Mouse (Mus musculus) naive thymus-derived CD4-positive, alpha-beta T cell, adult 2 months (primary cell): ENCODE measurements around the gene Zfp444.

Source experiments
- DNase-seq: peaks from one replicate; pipeline ENCODE4 v3.0.0-alpha.2; 2011; ENCODE audit warnings: low read depth

Gene Zfp444

GRCm38 (mm10) chr7:6172006-6172649 is at the start of gene Zfp444:
Zfp444 (plus strand) TSS chr7:6172226.
- DNase-seq = peak; percentile 95

DNA sequence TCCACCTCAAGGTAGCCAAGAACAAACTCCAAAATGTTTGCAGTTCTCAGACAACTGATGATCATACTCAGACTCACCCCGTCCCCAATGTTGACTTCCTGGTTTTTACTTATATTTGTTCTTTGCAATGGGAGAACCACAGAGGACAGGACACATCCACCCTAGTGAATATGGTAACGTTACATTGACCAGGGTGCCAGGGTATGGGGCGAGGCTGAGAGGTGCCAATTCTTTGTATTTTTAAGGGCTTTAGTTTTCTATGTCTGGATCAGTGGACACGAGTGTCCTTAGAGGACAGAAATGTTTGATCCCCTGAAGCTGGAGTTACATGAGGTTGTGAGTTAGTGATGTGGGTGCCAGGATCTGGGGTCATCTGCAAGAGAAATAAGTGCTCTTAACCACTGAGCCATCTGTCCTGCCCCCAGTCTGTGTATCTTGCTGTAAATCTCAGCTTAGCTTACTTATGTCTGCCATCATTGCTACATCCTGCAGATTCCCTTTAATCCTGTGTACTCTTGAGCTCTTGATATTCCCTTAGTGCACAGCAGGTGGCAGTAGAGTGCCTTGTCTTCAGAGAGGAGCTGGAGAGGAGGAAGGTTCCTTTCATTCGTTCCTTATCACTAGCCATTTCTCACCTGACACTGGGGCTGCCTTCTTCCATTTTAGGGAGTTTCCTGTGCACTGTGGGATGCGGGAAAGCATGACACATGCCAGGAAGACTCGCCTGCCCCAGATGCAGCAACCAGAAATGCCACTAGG is 45.2 kb upstream of the Zfp444 start:
- DNase-seq = peak; percentile 91

GRCm38 (mm10) chr7:6130346-6130745 is 41.7 kb upstream of the Zfp444 start:
- no peak for DNase-seq

DNA sequence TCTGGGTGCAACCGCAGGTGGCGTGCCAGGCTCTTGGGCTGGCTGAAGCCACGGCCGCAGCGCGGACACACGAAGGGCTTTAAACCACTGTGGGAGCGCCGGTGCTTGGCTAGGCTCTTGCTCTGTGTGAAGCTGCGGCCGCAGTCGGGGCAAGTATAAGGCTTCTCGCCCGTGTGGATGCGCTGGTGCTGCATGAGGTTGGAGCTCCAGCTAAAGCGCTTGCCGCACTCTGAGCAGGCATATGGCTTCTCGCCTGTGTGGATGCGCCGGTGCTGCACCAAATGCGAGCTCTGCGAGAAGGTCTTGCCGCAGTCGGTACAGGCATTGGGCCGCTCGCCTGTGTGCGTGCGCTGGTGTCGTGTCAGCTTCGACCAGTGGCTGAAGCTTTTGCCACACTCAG is 39.4 kb upstream of the Zfp444 start:
- DNase-seq = no peak

GRCm38 (mm10) chr7:6136497-6136896 is 35.5 kb upstream of the Zfp444 start:
- DNase-seq = no peak

DNA sequence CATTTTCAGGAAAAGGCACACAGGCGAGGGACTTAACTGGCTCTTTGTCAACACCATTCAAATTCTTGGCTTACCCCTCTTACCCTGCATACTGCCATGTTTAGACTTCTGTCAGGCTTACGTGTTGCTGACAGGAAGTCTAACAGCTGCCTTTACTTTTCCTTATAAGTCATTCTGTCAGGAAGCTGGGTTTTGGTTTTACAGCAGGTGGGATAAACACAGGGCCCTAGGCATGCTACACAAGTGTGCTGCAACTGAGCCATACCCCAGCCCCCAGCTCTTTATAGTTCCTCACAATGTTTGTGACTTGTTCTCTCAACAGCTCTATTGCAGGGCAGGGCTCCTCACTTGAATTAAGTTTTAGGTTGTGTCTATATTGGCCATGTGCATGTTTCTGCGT is 32.7 kb upstream of the Zfp444 start:
- no peak for DNase-seq

- no peak for DNase-seq
These were observed 28.0 kb upstream of the Zfp444 start for GRCm38 (mm10) chr7:6143991-6144531.

DNA sequence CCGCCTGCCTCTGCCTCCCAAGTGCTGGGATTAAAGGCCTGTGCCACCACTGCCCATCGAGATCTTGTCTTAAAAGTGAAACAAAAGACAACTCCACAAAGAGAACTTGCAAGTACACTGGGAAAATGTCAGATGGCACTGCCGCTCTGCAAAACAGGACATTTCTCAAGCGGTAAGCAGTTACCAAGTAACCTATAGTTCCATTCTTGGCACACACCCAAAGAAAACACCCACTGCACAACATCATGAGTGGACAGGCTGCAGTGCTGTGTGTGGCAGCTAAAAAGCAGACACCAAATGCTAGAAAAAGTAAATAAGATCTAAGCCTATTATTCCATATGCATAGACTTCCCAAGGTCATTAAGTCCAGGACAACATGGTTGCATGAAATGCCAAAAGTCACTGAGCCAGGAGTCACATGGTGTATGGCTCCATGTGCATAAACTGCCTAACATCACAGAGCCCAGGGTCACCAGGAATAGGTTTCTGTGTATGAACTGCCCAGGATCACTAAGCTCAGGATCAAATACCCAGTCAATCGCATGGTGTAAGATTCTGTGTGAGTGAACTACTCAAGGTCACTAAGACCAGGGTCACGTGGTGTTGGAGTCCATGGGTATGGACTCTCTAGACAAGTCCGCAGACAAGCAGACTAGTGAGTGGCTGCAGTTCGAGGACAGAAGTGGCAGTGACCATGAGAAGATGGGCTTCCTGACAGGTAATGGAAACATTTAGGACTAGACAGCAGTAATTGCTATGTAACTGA is 26.4 kb upstream of the Zfp444 start:
- no peak for DNase-seq

DNA sequence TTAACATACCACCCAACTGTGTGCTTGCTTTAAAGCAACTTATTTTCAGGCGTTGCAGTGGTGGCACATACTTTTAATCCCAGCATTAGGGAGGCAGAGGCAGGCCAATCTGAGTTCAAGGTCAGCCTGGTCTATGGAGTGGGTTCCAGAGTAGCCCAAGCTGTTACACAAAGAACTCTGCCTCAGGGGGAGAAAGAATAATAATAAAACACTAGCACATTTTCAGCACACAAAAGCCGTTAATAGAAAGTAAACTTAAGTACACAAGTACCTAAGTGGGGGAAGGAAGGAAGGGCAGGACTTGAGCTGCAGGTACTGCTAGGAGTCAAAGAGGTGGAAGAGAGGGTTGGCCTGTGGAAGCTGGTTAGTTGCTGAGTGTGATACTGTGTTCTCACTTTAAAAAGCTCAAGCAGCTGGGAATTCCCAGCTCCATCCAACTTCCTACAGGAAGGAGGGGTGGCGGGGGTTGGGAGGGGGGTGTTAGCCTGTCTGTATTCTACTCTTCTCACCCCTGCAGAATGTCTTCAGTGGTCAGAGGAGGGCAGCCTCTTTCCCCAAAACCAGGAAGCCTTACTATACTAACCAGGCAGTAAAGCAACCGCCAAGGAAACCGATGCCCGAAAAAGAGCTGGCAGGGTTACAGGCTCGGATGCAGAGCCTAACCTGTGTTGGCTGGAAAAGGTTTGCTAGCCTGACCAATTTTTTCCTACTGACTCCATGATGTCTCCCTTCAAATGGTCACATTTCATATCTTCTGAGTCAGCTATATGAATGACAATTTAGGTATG is 25.6 kb upstream of the Zfp444 start:
- no peak for DNase-seq

DNA sequence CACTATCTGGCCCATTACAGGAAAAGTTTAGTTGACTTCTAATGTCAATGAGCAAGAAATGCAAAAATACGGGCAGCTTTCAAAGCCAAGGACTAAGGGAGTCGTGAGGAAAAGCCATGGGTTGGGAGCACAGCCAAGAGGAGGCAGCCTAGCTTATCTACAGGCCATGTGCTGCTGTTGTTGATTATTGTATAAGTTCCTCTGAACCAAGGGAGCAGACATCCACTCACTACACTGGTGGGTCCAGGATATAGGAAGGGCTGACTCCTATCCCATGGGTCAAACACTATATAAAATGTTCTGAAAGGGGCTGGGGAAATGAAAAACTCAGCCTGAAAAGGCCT is 25.1 kb upstream of the Zfp444 start:
- DNase-seq = no peak

DNA sequence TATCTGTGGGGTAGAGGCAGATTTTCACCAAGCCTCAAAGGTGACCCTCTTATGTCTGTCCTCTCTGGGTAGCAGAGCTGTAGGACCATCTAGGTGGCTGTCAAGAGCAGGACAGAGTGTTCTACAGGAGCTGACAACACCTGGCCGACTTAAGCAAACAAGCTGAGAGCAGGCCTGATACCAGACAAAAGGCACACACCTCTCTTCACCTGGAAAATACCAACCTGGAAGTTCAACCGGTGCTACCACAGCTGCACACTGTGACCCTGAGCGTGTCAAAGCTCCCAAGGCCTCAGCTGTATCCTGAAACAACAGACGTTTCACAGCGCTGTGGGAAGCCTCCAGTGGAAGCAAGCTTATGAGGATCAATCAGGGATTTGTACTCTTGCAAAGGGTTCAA is 24.3 kb upstream of the Zfp444 start:
- no peak for DNase-seq

- no peak for DNase-seq
These were observed 20.8 kb upstream of the Zfp444 start for GRCm38 (mm10) chr7:6151266-6151665.

- no peak for DNase-seq
These were observed 20.0 kb upstream of the Zfp444 start for GRCm38 (mm10) chr7:6152036-6152435.

DNA sequence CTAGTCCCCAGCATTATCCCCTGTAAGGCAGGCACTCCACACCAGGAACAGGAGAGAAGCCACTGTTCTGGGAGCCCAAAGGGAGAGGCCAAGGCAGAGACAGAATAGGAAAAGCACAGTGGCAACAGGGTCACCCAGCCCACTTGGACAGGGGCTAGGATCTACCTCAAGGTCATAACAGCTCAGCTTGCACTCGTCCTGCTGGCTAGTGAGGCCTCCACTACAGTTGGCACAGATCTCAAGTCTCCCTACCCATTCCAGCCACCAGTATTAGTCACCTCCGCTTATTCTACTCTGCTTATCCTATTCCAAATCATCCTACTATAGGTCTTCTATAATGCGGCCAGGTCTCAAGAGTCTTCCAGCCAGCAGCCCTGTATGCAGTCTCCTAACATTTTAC is 18.9 kb upstream of the Zfp444 start:
- no peak for DNase-seq

DNA sequence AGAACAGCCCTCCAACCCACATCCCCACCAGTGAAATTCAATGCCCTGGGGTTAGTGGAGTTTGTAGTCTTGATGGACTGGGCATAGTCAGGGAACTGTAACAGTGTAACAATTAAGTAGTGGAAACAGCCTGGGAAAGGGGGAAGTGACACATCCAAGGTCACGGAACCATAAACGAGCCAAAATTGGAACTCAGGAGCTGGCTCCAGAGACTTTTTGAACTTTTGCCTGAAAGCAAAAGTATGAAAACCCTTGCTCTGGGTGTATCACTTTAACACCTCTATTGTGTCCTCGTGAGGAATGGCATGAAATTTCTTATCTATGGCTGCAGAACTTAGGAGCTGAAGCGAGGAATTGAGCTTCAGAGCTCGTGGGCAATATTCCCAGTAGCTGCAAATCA is 17.9 kb upstream of the Zfp444 start:
- no peak for DNase-seq

DNA sequence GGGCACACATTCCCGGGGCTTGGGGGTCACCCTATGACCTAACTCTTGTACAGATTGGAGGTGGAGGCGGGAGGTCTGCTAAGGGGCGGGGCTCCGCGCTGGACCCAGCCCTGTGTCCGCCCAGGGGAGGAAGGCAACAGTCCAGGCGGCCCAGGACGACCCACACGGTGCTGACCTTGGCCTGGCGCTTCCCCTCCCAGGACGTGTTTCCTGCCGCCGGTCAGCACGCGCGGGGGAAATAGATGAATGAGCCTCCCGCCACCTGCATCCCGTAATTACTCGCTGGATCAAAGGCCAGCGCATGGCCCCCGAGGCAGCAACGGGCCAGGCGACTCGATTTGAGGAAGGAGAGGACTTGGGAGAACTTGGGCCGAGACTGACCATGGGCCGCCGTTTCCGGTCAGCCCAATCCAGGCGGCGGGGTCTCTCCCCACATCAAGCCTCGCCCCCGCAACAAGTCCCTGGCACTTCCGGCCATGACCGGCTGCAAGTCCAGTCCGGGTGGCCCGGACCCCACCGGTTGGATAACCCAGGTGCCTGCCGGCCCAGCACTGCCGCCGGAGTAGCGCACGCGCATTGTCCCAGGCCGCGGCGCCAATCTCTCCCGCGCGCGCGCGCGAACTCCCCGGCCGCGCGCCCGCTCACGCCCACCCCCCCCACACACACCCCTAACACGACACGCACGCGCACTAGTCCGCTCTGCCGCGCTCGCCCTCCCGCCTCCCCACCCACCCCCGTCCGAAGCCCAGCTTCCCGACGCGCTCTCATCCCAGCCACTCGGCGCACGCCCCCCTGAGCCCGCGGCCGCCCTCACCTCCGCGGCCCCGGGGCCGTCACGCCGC is 16.8 kb upstream of the Zfp444 start:
- DNase-seq = peak; percentile 90

- DNase-seq = peak; percentile 92
These were observed 16.1 kb upstream of the Zfp444 start, which contains the start of gene Zfp787 for GRCm38 (mm10) chr7:6155901-6156411. Zfp787 (minus strand) TSS chr7:6155997.

GRCm38 (mm10) chr7:6156901-6157472 is 15.0 kb upstream of the Zfp444 start:
- no peak for DNase-seq

- DNase-seq = no peak
These were observed 14.5 kb upstream of the Zfp444 start for GRCm38 (mm10) chr7:6157479-6157878.

- DNase-seq = no peak
These were observed 12.4 kb upstream of the Zfp444 start for GRCm38 (mm10) chr7:6159604-6160003.
